Mouse (Mus musculus): Measurements from ENCODE around the gene Gm6993. TPM values are rescaled to one million over a fixed set of nuclear protein-coding genes. Genes with fewer than 3 reads are reported as not detected.
A peak's percentile ranks its signal among the peaks of the same experiment; 100 is the strongest.

Gm6993 gene
- polyA plus RNA-seq, 1 experiment from 2014 or later, result not detected

- ATAC-seq (ENCODE audit: insufficient number of reproducible peaks, insufficient read depth, low FRiP score, low read depth), result no peak
- WGBS, result 74% methylated on average over 3 of the region's 3 CpGs
- H3K4me2 ChIP-seq (replicated peaks; ENCODE audit: low read depth, low read length), result no peak overlapping the region
- H3K27ac ChIP-seq (ENCODE audit: low read length), result no peak overlapping the region
- H3K4me1 ChIP-seq (ENCODE audit: control insufficient read depth, insufficient read depth, low read length), result peaks cover 9% of the 10 kb centered on the region
- H3K9ac ChIP-seq (replicated peaks; ENCODE audit: low read depth, low read length), result no peak overlapping the region
- H3K4me3 ChIP-seq (ENCODE audit: low read depth, low read length), result no peak overlapping the region
- no peaks in the 10 kb centered on the region for H3K36me3 ChIP-seq (ENCODE audit: control insufficient read depth, insufficient read depth, low read length)
- H3K27me3 ChIP-seq (ENCODE audit: control insufficient read depth, insufficient read depth, low read length), result no peaks in the 10 kb centered on the region
- no peaks in the 10 kb centered on the region for H3K9me3 ChIP-seq (ENCODE audit: control insufficient read depth, low read depth, low read length)
Measured at GRCm38 (mm10) chr12:31261882-31262281, 21.3 kb downstream of the Gm6993 start.

GRCm38 (mm10) chr12:31263921-31264320, 23.4 kb downstream of the Gm6993 start:
- no peak for ATAC-seq (ENCODE audit: insufficient number of reproducible peaks, insufficient read depth, low FRiP score, low read depth)
- Histone ChIP-seq H3K4me1 (ENCODE audit: control insufficient read depth, insufficient read depth, low read length) (peaks cover 28% of the 10 kb centered on the region), H3K4me3 (ENCODE audit: low read depth, low read length) (no peak overlapping the region), H3K36me3 (ENCODE audit: control insufficient read depth, insufficient read depth, low read length) (peaks cover 8% of the 10 kb centered on the region; the same call in 1 of the 2 replicates), H3K9ac (replicated peaks; ENCODE audit: low read depth, low read length) (no peak overlapping the region), H3K27ac (ENCODE audit: low read length) (no peak overlapping the region), H3K4me2 (replicated peaks; ENCODE audit: low read depth, low read length) (peak overlapping the region; percentile 87), H3K9me3 (ENCODE audit: control insufficient read depth, low read depth, low read length) (no peaks in the 10 kb centered on the region), H3K27me3 (ENCODE audit: control insufficient read depth, insufficient read depth, low read length) (no peaks in the 10 kb centered on the region)
- WGBS, result 39% methylated on average over 7 of the region's 7 CpGs

- Histone ChIP-seq H3K27me3 (ENCODE audit: control insufficient read depth, insufficient read depth, low read length) (no peaks in the 10 kb centered on the region), H3K9ac (replicated peaks; ENCODE audit: low read depth, low read length) (peak within 1 kb of the TSS; percentile 89), H3K9me3 (ENCODE audit: control insufficient read depth, low read depth, low read length) (no peaks in the 10 kb centered on the region), H3K27ac (ENCODE audit: low read length) (peak within 1 kb of the TSS; percentile 91), H3K4me2 (replicated peaks; ENCODE audit: low read depth, low read length) (peak within 1 kb of the TSS; percentile 87), H3K4me1 (ENCODE audit: control insufficient read depth, insufficient read depth, low read length) (peaks cover 37% of the 10 kb centered on the region), H3K4me3 (ENCODE audit: low read depth, low read length) (peak within 1 kb of the TSS; percentile 68), H3K36me3 (ENCODE audit: control insufficient read depth, insufficient read depth, low read length) (peaks cover 18% of the 10 kb centered on the region; the same call in 1 of the 2 replicates)
- WGBS, result under 1% methylated on average over 38 of the region's 39 CpGs
- peak; percentile 59; the same call in 1 of the 2 replicates for ATAC-seq (ENCODE audit: insufficient number of reproducible peaks, insufficient read depth, low FRiP score, low read depth)
Measured at GRCm38 (mm10) chr12:31265005-31265721, 24.6 kb downstream of the Gm6993 start, which contains the start of gene Lamb1. TSS of gene Lamb1 (plus strand) at chr12:31265234.

GRCm38 (mm10) chr12:31265722-31266431, 25.3 kb downstream of the Gm6993 start:
- Histone ChIP-seq H3K36me3 (ENCODE audit: control insufficient read depth, insufficient read depth, low read length) (peaks cover 25% of the 10 kb centered on the region; the same call in 1 of the 2 replicates), H3K4me1 (ENCODE audit: control insufficient read depth, insufficient read depth, low read length) (peaks cover 43% of the 10 kb centered on the region), H3K9ac (replicated peaks; ENCODE audit: low read depth, low read length) (peak overlapping the region; percentile 89), H3K4me3 (ENCODE audit: low read depth, low read length) (peak overlapping the region; percentile 68), H3K4me2 (replicated peaks; ENCODE audit: low read depth, low read length) (peak overlapping the region; percentile 87), H3K9me3 (ENCODE audit: control insufficient read depth, low read depth, low read length) (no peaks in the 10 kb centered on the region), H3K27ac (ENCODE audit: low read length) (peak overlapping the region; percentile 91), H3K27me3 (ENCODE audit: control insufficient read depth, insufficient read depth, low read length) (no peaks in the 10 kb centered on the region)
- under 1% methylated on average over 50 of the region's 50 CpGs for WGBS
- ATAC-seq (ENCODE audit: insufficient number of reproducible peaks, insufficient read depth, low FRiP score, low read depth), result no peak

- Histone ChIP-seq H3K9me3 (ENCODE audit: control insufficient read depth, low read depth, low read length) (no peaks in the 10 kb centered on the region), H3K4me2 (replicated peaks; ENCODE audit: low read depth, low read length) (peak overlapping the region; percentile 87), H3K4me1 (ENCODE audit: control insufficient read depth, insufficient read depth, low read length) (peaks cover 51% of the 10 kb centered on the region), H3K27ac (ENCODE audit: low read length) (peak overlapping the region; percentile 91; the same call in 1 of the 2 replicates), H3K36me3 (ENCODE audit: control insufficient read depth, insufficient read depth, low read length) (peaks cover 27% of the 10 kb centered on the region; the same call in 1 of the 2 replicates), H3K4me3 (ENCODE audit: low read depth, low read length) (peak overlapping the region; percentile 68), H3K9ac (replicated peaks; ENCODE audit: low read depth, low read length) (peak overlapping the region; percentile 89), H3K27me3 (ENCODE audit: control insufficient read depth, insufficient read depth, low read length) (no peaks in the 10 kb centered on the region)
- WGBS, result 6% methylated on average over 15 of the region's 15 CpGs
- ATAC-seq (ENCODE audit: insufficient number of reproducible peaks, insufficient read depth, low FRiP score, low read depth), result no peak
Measured at GRCm38 (mm10) chr12:31266686-31267085, 26.1 kb downstream of the Gm6993 start.

GRCm38 (mm10) chr12:31267363-31267762, 26.8 kb downstream of the Gm6993 start:
- no peak for ATAC-seq (ENCODE audit: insufficient number of reproducible peaks, insufficient read depth, low FRiP score, low read depth)

GRCm38 (mm10) chr12:31268315-31268714, 27.7 kb downstream of the Gm6993 start:
- WGBS, result 72% methylated on average over 3 of the region's 3 CpGs
- Histone ChIP-seq H3K4me2 (replicated peaks; ENCODE audit: low read depth, low read length) (peak overlapping the region; percentile 87), H3K27me3 (ENCODE audit: control insufficient read depth, insufficient read depth, low read length) (no peaks in the 10 kb centered on the region), H3K36me3 (ENCODE audit: control insufficient read depth, insufficient read depth, low read length) (peaks cover 43% of the 10 kb centered on the region), H3K9ac (replicated peaks; ENCODE audit: low read depth, low read length) (no peak overlapping the region), H3K4me1 (ENCODE audit: control insufficient read depth, insufficient read depth, low read length) (peaks cover 55% of the 10 kb centered on the region), H3K27ac (ENCODE audit: low read length) (no peak overlapping the region), H3K9me3 (ENCODE audit: control insufficient read depth, low read depth, low read length) (no peaks in the 10 kb centered on the region), H3K4me3 (ENCODE audit: low read depth, low read length) (no peak overlapping the region; the same call in 1 of the 2 replicates)
- ATAC-seq (ENCODE audit: insufficient number of reproducible peaks, insufficient read depth, low FRiP score, low read depth), result no peak

More at GRCm38 (mm10) chr12:31267363-31267762, 26.8 kb downstream of the Gm6993 start:
- Histone ChIP-seq H3K27me3 (ENCODE audit: control insufficient read depth, insufficient read depth, low read length) (no peaks in the 10 kb centered on the region), H3K4me3 (ENCODE audit: low read depth, low read length) (peak overlapping the region; percentile 68), H3K4me2 (replicated peaks; ENCODE audit: low read depth, low read length) (peak overlapping the region; percentile 87), H3K9me3 (ENCODE audit: control insufficient read depth, low read depth, low read length) (no peaks in the 10 kb centered on the region), H3K27ac (ENCODE audit: low read length) (no peak overlapping the region), H3K36me3 (ENCODE audit: control insufficient read depth, insufficient read depth, low read length) (peaks cover 34% of the 10 kb centered on the region), H3K4me1 (ENCODE audit: control insufficient read depth, insufficient read depth, low read length) (peaks cover 58% of the 10 kb centered on the region), H3K9ac (replicated peaks; ENCODE audit: low read depth, low read length) (peak overlapping the region; percentile 89; the same call in 1 of the 2 replicates)
- 23% methylated on average over 4 of the region's 4 CpGs for WGBS

- WGBS, result 62% methylated on average over 12 of the region's 12 CpGs
- no peaks in the 10 kb centered on the region for H3K9me3 ChIP-seq (ENCODE audit: control insufficient read depth, low read depth, low read length)
- H3K4me2 ChIP-seq (replicated peaks; ENCODE audit: low read depth, low read length), result 0 out of 2 replicates have a peak overlapping the region, but pooled peaks have one; percentile 8
- peaks cover 58% of the 10 kb centered on the region for H3K4me1 ChIP-seq (ENCODE audit: control insufficient read depth, insufficient read depth, low read length)
- no peak for ATAC-seq (ENCODE audit: insufficient number of reproducible peaks, insufficient read depth, low FRiP score, low read depth)
- H3K9ac ChIP-seq (replicated peaks; ENCODE audit: low read depth, low read length), result no peak overlapping the region
- H3K27me3 ChIP-seq (ENCODE audit: control insufficient read depth, insufficient read depth, low read length), result no peaks in the 10 kb centered on the region
- H3K36me3 ChIP-seq (ENCODE audit: control insufficient read depth, insufficient read depth, low read length), result peaks cover 51% of the 10 kb centered on the region
- no peak overlapping the region for H3K4me3 ChIP-seq (ENCODE audit: low read depth, low read length)
- 0 out of 2 replicates have a peak overlapping the region, but pooled peaks have one; percentile 58 for H3K27ac ChIP-seq (ENCODE audit: low read length)
Measured at GRCm38 (mm10) chr12:31269020-31269597, 28.5 kb downstream of the Gm6993 start.

Data from stomach, embryonic 14.5 days (tissue).